Mouse (Mus musculus) 3134 (cell line): ENCODE data around the gene Insyn1.

Source experiments
- DNase-seq: peaks from one replicate; pipeline ENCODE4 v3.0.0-alpha.2; 2011; ENCODE audit warnings: low spot score; ENCODE audit not compliant: insufficient read length; ENCODE audit errors: extremely low read depth

Gene Insyn1

GRCm38 (mm10) chr9:58487851-58488801, at the start of gene Insyn1:
Gene Insyn1 (plus strand): TSS chr9:58488603.
- peak; percentile 82 for DNase-seq

GRCm38 (mm10) chr9:58438921-58439396, 49.4 kb upstream of the Insyn1 start:
- DNase-seq, result no peak

- DNase-seq, result no peak
Measured at GRCm38 (mm10) chr9:58440100-58440499, 48.3 kb upstream of the Insyn1 start.

- no peak for DNase-seq
Measured at GRCm38 (mm10) chr9:58440614-58441013, 47.8 kb upstream of the Insyn1 start.

GRCm38 (mm10) chr9:58441351-58442104, 46.9 kb upstream of the Insyn1 start:
- peak; percentile 66 for DNase-seq

GRCm38 (mm10) chr9:58442105-58443010, 46.0 kb upstream of the Insyn1 start:
- peak; percentile 80 for DNase-seq

- no peak for DNase-seq
Measured at GRCm38 (mm10) chr9:58443061-58443460, 45.3 kb upstream of the Insyn1 start.

GRCm38 (mm10) chr9:58446829-58447228, 41.6 kb upstream of the Insyn1 start:
- no peak for DNase-seq

- DNase-seq, result peak; percentile 83
Measured at GRCm38 (mm10) chr9:58447997-58448595, 40.3 kb upstream of the Insyn1 start.

- DNase-seq, result no peak
Measured at GRCm38 (mm10) chr9:58449526-58449925, 38.9 kb upstream of the Insyn1 start.

- DNase-seq, result no peak
Measured at GRCm38 (mm10) chr9:58453791-58454378, 34.5 kb upstream of the Insyn1 start.

- peak; percentile 84 for DNase-seq
Measured at GRCm38 (mm10) chr9:58454886-58455285, 33.5 kb upstream of the Insyn1 start.

GRCm38 (mm10) chr9:58455798-58456197, 32.6 kb upstream of the Insyn1 start:
- DNase-seq, result peak; percentile 68

GRCm38 (mm10) chr9:58457481-58457955, 30.9 kb upstream of the Insyn1 start:
- peak; percentile 76 for DNase-seq

GRCm38 (mm10) chr9:58458341-58458740, 30.1 kb upstream of the Insyn1 start:
- DNase-seq, result no peak

- DNase-seq, result peak; percentile 50
Measured at GRCm38 (mm10) chr9:58458856-58459553, 29.4 kb upstream of the Insyn1 start.

GRCm38 (mm10) chr9:58467345-58468025, 20.9 kb upstream of the Insyn1 start:
- no peak for DNase-seq

- DNase-seq, result no peak
Measured at GRCm38 (mm10) chr9:58470466-58470865, 17.9 kb upstream of the Insyn1 start.
